8 mouse cellular contexts compared by ENCODE assay signal in the genomic region with DNA sequence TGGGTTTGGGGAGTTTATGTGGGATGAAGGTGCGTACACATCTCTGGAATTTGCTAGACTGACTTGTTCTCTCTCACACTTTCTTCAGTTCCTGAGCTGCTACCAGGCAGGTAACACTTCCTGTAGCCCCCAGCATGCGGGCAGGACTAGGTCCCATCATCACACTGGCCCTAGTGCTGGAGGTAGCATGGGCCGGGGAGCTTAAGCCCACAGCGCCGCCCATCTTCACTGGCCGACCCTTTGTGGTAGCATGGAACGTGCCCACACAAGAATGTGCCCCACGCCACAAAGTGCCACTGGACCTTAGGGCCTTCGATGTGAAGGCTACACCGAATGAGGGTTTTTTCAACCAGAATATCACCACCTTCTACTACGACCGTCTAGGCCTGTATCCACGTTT. TPM values are rescaled to one million over a fixed set of nuclear protein-coding genes. Genes with fewer than 3 reads are reported as not detected.
DNase-seq lines count a peak whose midpoint lies in the region; ATAC-seq and TF ChIP-seq lines count a peak whose summit lies in the region.

No protein-coding gene starts in this region.

- ATAC-seq in forebrain, embryonic 15.5 days (replicated peaks) = no peak
- ATAC-seq in liver, embryonic 13.5 days (ENCODE audit: low read depth) = no peak

- in situ Hi-C loops in CH12.LX (cut with MboI; ENCODE audit: low pct_ligation_motif_present, low pct_unique_long_range_greater_than_20kb, low sequenced_read_pairs) = no loop called here

- no peaks in the 10 kb centered on the region for H3K79me2 ChIP-seq in CH12.LX (replicated peaks; ENCODE audit: control insufficient read depth, extremely low read depth, insufficient read depth, poor library complexity, severe bottlenecking)

- 53% methylated on average over 13 of the region's 13 CpGs for WGBS in heart, embryonic 10.5 days
- WGBS in forebrain, embryonic 15.5 days = 38% methylated on average over 13 of the region's 13 CpGs
- 65% methylated on average over 13 of the region's 13 CpGs for WGBS in liver, embryonic 13.5 days (ENCODE audit: insufficient replicate concordance)

- peaks cover 51% of the 10 kb centered on the region for H3K36me3 ChIP-seq in heart, embryonic 10.5 days
- peaks cover 30 to 57% of the 10 kb centered on the region in 2 experiments for H3K36me3 ChIP-seq in CH12.LX (replicated peaks in 1 of 2; ENCODE audit: control insufficient read depth in 1 of 2, insufficient read depth in 1 of 2, low read length in 1 of 2)
- H3K36me3 ChIP-seq in forebrain, embryonic 15.5 days = peaks cover 49% of the 10 kb centered on the region
- peaks cover 46% of the 10 kb centered on the region for H3K36me3 ChIP-seq in liver, embryonic 13.5 days

- H3K27ac ChIP-seq in heart, embryonic 10.5 days = peak overlapping the region; percentile 97
- H3K27ac ChIP-seq in CH12.LX (ENCODE audit: insufficient read depth, low read depth) = no peak overlapping the region
- peak overlapping the region; percentile 92 for H3K27ac ChIP-seq in forebrain, embryonic 15.5 days (replicated peaks)
- H3K27ac ChIP-seq in liver, embryonic 13.5 days = peak overlapping the region; percentile 94

- peak overlapping the region; percentile 79 for H3K9ac ChIP-seq in CH12.LX (ENCODE audit: insufficient read depth, low read depth)
- peak overlapping the region; percentile 75 for H3K9ac ChIP-seq in forebrain, embryonic 15.5 days (replicated peaks)
- peak overlapping the region; percentile 92 for H3K9ac ChIP-seq in liver, embryonic 13.5 days

- no peaks in the 10 kb centered on the region for H3K27me3 ChIP-seq in heart, embryonic 10.5 days (ENCODE audit: insufficient read depth, poor library complexity, severe bottlenecking)
- no peaks in the 10 kb centered on the region for H3K27me3 ChIP-seq in CH12.LX (replicated peaks)
- no peaks in the 10 kb centered on the region for H3K27me3 ChIP-seq in forebrain, embryonic 15.5 days
- no peaks in the 10 kb centered on the region for H3K27me3 ChIP-seq in liver, embryonic 13.5 days

- TF ChIP-seq RAD21 in CH12.LX (IDR thresholded peaks at IDR 0.05; ENCODE audit: low read depth, low read length) = no peak

- TF ChIP-seq EP300 in CH12.LX (IDR thresholded peaks at IDR 0.05; ENCODE audit: low read length) = no peak

- peaks cover 64% of the 10 kb centered on the region for H3K4me1 ChIP-seq in heart, embryonic 10.5 days
- peaks cover 16 to 40% of the 10 kb centered on the region in 2 experiments for H3K4me1 ChIP-seq in CH12.LX (ENCODE audit: control insufficient read depth in 1 of 2, insufficient read depth in 2 of 2)
- H3K4me1 ChIP-seq in forebrain, embryonic 15.5 days = peaks cover 45% of the 10 kb centered on the region
- peaks cover 82% of the 10 kb centered on the region for H3K4me1 ChIP-seq in liver, embryonic 13.5 days (replicated peaks)

- H3K4me3 ChIP-seq in heart, embryonic 10.5 days = peak overlapping the region; percentile 81
- peak overlapping the region; percentile 80 to 83 (median 80) for H3K4me3 ChIP-seq in CH12.LX (replicated peaks in 1 of 3; ENCODE audit: low read depth in 2 of 3, low read length in 2 of 3, poor library complexity in 1 of 3)
- H3K4me3 ChIP-seq in forebrain, embryonic 15.5 days = peak overlapping the region; percentile 83
- H3K4me3 ChIP-seq in liver, embryonic 13.5 days (replicated peaks) = peak overlapping the region; percentile 86

- DNase-seq in heart, embryonic 10.5 days (ENCODE audit: low spot score) = no peak
- no peak for DNase-seq in heart, adult 9 months (ENCODE audit: low spot score in 2 of 2)
- no peak for DNase-seq in CH12.LX (ENCODE audit: extremely low read depth)
- no peak for DNase-seq in liver, embryonic 13.5 days
- no peak for DNase-seq in ovary, adult 18-20 months (ENCODE audit: low spot score)
- no peak for DNase-seq in adrenal gland, postnatal 4 days (ENCODE audit: low spot score in 2 of 2)
- no peak for DNase-seq in right cerebral cortex, postnatal 36 days (ENCODE audit: low spot score in 2 of 2)

- no peaks in the 10 kb centered on the region for H3K9me3 ChIP-seq in heart, embryonic 10.5 days
- H3K9me3 ChIP-seq in CH12.LX (replicated peaks; ENCODE audit: low read length) = no peaks in the 10 kb centered on the region
- H3K9me3 ChIP-seq in forebrain, embryonic 15.5 days = no peaks in the 10 kb centered on the region
- H3K9me3 ChIP-seq in liver, embryonic 13.5 days (replicated peaks) = no peaks in the 10 kb centered on the region

- TF ChIP-seq CTCF in CH12.LX (conservative IDR thresholded peaks at IDR 0.05 in 1 of 2, IDR thresholded peaks at IDR 0.05 in 1 of 2; ENCODE audit: low read depth in 2 of 2, low read length in 2 of 2) = no peak

- dilution Hi-C loops in CH12.LX (cut with MboI; ENCODE audit: extremely low pct_ligation_motif_present, extremely low pct_unique_long_range_greater_than_20kb, low sequenced_read_pairs) = no loop called here

- no peak for TF ChIP-seq POLR2A in CH12.LX (IDR thresholded peaks at IDR 0.05; ENCODE audit: low read depth, low read length)

- H3K4me2 ChIP-seq in CH12.LX (ENCODE audit: insufficient read depth, low read depth, poor library complexity, severe bottlenecking) = peak overlapping the region; percentile 86
- H3K4me2 ChIP-seq in forebrain, embryonic 15.5 days (replicated peaks) = peak overlapping the region; percentile 82
- H3K4me2 ChIP-seq in liver, embryonic 13.5 days = peak overlapping the region; percentile 92

TF ChIP-seq in CH12.LX, 34 proteins besides CTCF, POLR2A, EP300 and RAD21 (continues in another document):
- TF ChIP-seq MEF2A (IDR thresholded peaks at IDR 0.05; ENCODE audit: borderline replicate concordance, low read depth, low read length) (no peak), MAX (IDR thresholded peaks at IDR 0.05; ENCODE audit: low read length) (no peak), POLR2AphosphoS2 (IDR thresholded peaks at IDR 0.05; ENCODE audit: low read depth, low read length) (no peak), ZKSCAN1 (IDR thresholded peaks at IDR 0.05; ENCODE audit: borderline replicate concordance, low read depth, low read length) (no peak), USF1 (IDR thresholded peaks at IDR 0.05; ENCODE audit: low read depth, low read length) (no peak), BHLHE40 (IDR thresholded peaks at IDR 0.05; ENCODE audit: low read depth, low read length) (no peak), IRF4 (IDR thresholded peaks at IDR 0.05; ENCODE audit: low read depth, low read length) (no peak), GABPA (IDR thresholded peaks at IDR 0.05; ENCODE audit: insufficient replicate concordance, low read depth, low read length) (no peak), JUN (IDR thresholded peaks at IDR 0.05; ENCODE audit: insufficient read depth, low read depth, low read length) (no peak), MAFK (IDR thresholded peaks at IDR 0.05; ENCODE audit: insufficient replicate concordance, low read length) (no peak), SMC3 (IDR thresholded peaks at IDR 0.05; ENCODE audit: low read depth, low read length) (no peak), ETS1 (conservative IDR thresholded peaks at IDR 0.05; ENCODE audit: low read depth, low read length) (no peak), PAX5 (IDR thresholded peaks at IDR 0.05; ENCODE audit: low read length) (no peak), NELFE (IDR thresholded peaks at IDR 0.05; ENCODE audit: low read depth, low read length) (no peak)

RNA-seq across cellular contexts. Expression of a gene that starts 2.3 kb away (rescaled TPM):
- 116 and 128 TPM in 2 replicates for polyA plus RNA-seq in heart, embryonic 10.5 days (2016; fragmentation: Nextera tagmentation; extraction: Ambion mirVana)
- total RNA-seq in CH12.LX (2012; rRNA removed) (26.8 and 31.8 TPM in 2 replicates), CH12.LX (2014; rRNA removed) (14.6 and 16.4 TPM in 2 replicates)
- 23.0 and 30.9 TPM in 2 replicates for polyA plus RNA-seq in CH12.LX (2012; ENCODE audit: insufficient read length, low read depth)
- polyA plus RNA-seq in forebrain, embryonic 15.5 days (2015; fragmentation: Nextera tagmentation; extraction: Ambion mirVana) = 75.3 and 76.2 TPM in 2 replicates
- polyA plus RNA-seq in liver, embryonic 13.5 days (2015; fragmentation: Nextera tagmentation; extraction: Ambion mirVana) = 43.8 and 44.7 TPM in 2 replicates
- 10 to 100 TPM; 39.4 to 47.2 TPM for total RNA-seq in adrenal gland, postnatal 4 days (2021)

RNA-seq across cellular contexts. Expression of a gene that starts 6.7 kb away (rescaled TPM):
- 4.9 and 6.8 TPM in 2 replicates for polyA plus RNA-seq in heart, embryonic 10.5 days (2016; fragmentation: Nextera tagmentation; extraction: Ambion mirVana)
- 0.38 and 0.59 TPM in 2 replicates for total RNA-seq in CH12.LX (2012; rRNA removed)
- total RNA-seq in CH12.LX (2014; rRNA removed) = 0.16 TPM in 1 of 2 replicates, not detected in the other
- 0.40 and 0.82 TPM in 2 replicates for polyA plus RNA-seq in CH12.LX (2012; ENCODE audit: insufficient read length, low read depth)
- polyA plus RNA-seq in forebrain, embryonic 15.5 days (2015; fragmentation: Nextera tagmentation; extraction: Ambion mirVana) = 8.6 and 8.8 TPM in 2 replicates
- polyA plus RNA-seq in liver, embryonic 13.5 days (2015; fragmentation: Nextera tagmentation; extraction: Ambion mirVana) = 2.6 TPM in 2 replicates
- total RNA-seq in adrenal gland, postnatal 4 days (2021) = 1 to 10 TPM; 5.1 to 5.4 TPM

RNA-seq across cellular contexts. Expression of a gene that starts 7.0 kb away (rescaled TPM):
- polyA plus RNA-seq in heart, embryonic 10.5 days (2016; fragmentation: Nextera tagmentation; extraction: Ambion mirVana) = 64.7 and 70.0 TPM in 2 replicates
- total RNA-seq in CH12.LX (2012; rRNA removed) = 23.0 and 31.5 TPM in 2 replicates
- total RNA-seq in CH12.LX (2014; rRNA removed) = 30.8 and 33.3 TPM in 2 replicates
- 39.1 and 39.2 TPM in 2 replicates for polyA plus RNA-seq in CH12.LX (2012; ENCODE audit: insufficient read length, low read depth)
- polyA plus RNA-seq in forebrain, embryonic 15.5 days (2015; fragmentation: Nextera tagmentation; extraction: Ambion mirVana) = 96.7 and 97.5 TPM in 2 replicates
- polyA plus RNA-seq in liver, embryonic 13.5 days (2015; fragmentation: Nextera tagmentation; extraction: Ambion mirVana) = 40.1 and 44.6 TPM in 2 replicates
- 10 to 100 TPM; 31.8 to 33.8 TPM for total RNA-seq in adrenal gland, postnatal 4 days (2021)

RNA-seq across cellular contexts. Expression of a gene that starts 8.7 kb away (rescaled TPM):
- polyA plus RNA-seq in heart, embryonic 10.5 days (2016; fragmentation: Nextera tagmentation; extraction: Ambion mirVana) = 14.8 and 15.3 TPM in 2 replicates
- 4.4 and 4.8 TPM in 2 replicates for total RNA-seq in CH12.LX (2012; rRNA removed)
- 0.70 and 1.7 TPM in 2 replicates for total RNA-seq in CH12.LX (2014; rRNA removed)
- polyA plus RNA-seq in CH12.LX (2012; ENCODE audit: insufficient read length, low read depth) = 5.5 and 9.3 TPM in 2 replicates
- polyA plus RNA-seq in forebrain, embryonic 15.5 days (2015; fragmentation: Nextera tagmentation; extraction: Ambion mirVana) = 14.7 and 17.0 TPM in 2 replicates
- polyA plus RNA-seq in liver, embryonic 13.5 days (2015; fragmentation: Nextera tagmentation; extraction: Ambion mirVana) = 10.5 and 12.2 TPM in 2 replicates
- total RNA-seq in adrenal gland, postnatal 4 days (2021) = 10 to 100 TPM; 17.4 to 18.0 TPM

RNA-seq across cellular contexts. Expression of a gene that starts 10.6 kb away (rescaled TPM):
- 0.36 and 0.70 TPM in 2 replicates for polyA plus RNA-seq in heart, embryonic 10.5 days (2016; fragmentation: Nextera tagmentation; extraction: Ambion mirVana)
- 0.13 TPM in 1 of 2 replicates, not detected in the other for total RNA-seq in CH12.LX (2012; rRNA removed)
- 0.12 TPM in 1 of 2 replicates, not detected in the other for total RNA-seq in CH12.LX (2014; rRNA removed)
- 0.14 and 0.21 TPM in 2 replicates for polyA plus RNA-seq in CH12.LX (2012; ENCODE audit: insufficient read length, low read depth)
- polyA plus RNA-seq in forebrain, embryonic 15.5 days (2015; fragmentation: Nextera tagmentation; extraction: Ambion mirVana) = 1.3 and 2.1 TPM in 2 replicates
- polyA plus RNA-seq in liver, embryonic 13.5 days (2015; fragmentation: Nextera tagmentation; extraction: Ambion mirVana) = 0.82 and 1.2 TPM in 2 replicates
- total RNA-seq in adrenal gland, postnatal 4 days (2021) = 1 to 10 TPM; 2.7 to 2.9 TPM
